Mouse (Mus musculus) ovary, postnatal 10 days (tissue): ENCODE measurements around the gene Syce1.

Experiments used
- DNase-seq: peaks from one replicate; pipeline ENCODE4 v3.0.0; 2022; ENCODE audit warnings: low spot score

Syce1 gene

GRCm38 (mm10) chr7:140787406-140788052, at the start of gene Syce1:
TSS of gene Syce1 (minus strand) at chr7:140787852.
- DNase-seq: no peak

- DNase-seq: no peak
Observed at GRCm38 (mm10) chr7:140836243-140837115, 48.8 kb upstream of the Syce1 start.

GRCm38 (mm10) chr7:140835758-140836087, 48.1 kb upstream of the Syce1 start:
- DNase-seq: no peak

GRCm38 (mm10) chr7:140834968-140835757, 47.5 kb upstream of the Syce1 start, which contains the start of gene Urah:
TSS of gene Urah (plus strand) at chr7:140835018.
- DNase-seq: no peak

- no peak for DNase-seq
Observed at GRCm38 (mm10) chr7:140833341-140833740, 45.7 kb upstream of the Syce1 start.

GRCm38 (mm10) chr7:140831447-140831846, 43.8 kb upstream of the Syce1 start:
- no peak for DNase-seq

- DNase-seq: no peak
Observed at GRCm38 (mm10) chr7:140828171-140828881, 40.7 kb upstream of the Syce1 start.

- DNase-seq: no peak
Observed at GRCm38 (mm10) chr7:140822731-140823130, 35.1 kb upstream of the Syce1 start.

GRCm38 (mm10) chr7:140821653-140822329, 34.1 kb upstream of the Syce1 start, which contains the start of gene Zfp941:
TSS of gene Zfp941 (minus strand) at chr7:140822178.
- DNase-seq: no peak

- DNase-seq: no peak
Observed at GRCm38 (mm10) chr7:140821305-140821652, 33.6 kb upstream of the Syce1 start.

GRCm38 (mm10) chr7:140820173-140820572, 32.5 kb upstream of the Syce1 start:
- no peak for DNase-seq

- DNase-seq: no peak
Observed at GRCm38 (mm10) chr7:140812850-140813249, 25.2 kb upstream of the Syce1 start.

- no peak for DNase-seq
Observed at GRCm38 (mm10) chr7:140811714-140812113, 24.1 kb upstream of the Syce1 start.

GRCm38 (mm10) chr7:140810496-140810895, 22.8 kb upstream of the Syce1 start:
- DNase-seq: no peak

- no peak for DNase-seq
Observed at GRCm38 (mm10) chr7:140805704-140806103, 18.1 kb upstream of the Syce1 start.

- no peak for DNase-seq
Observed at GRCm38 (mm10) chr7:140802629-140803028, 15.0 kb upstream of the Syce1 start.

GRCm38 (mm10) chr7:140798212-140798611, 10.6 kb upstream of the Syce1 start:
- DNase-seq: no peak

GRCm38 (mm10) chr7:140797619-140798018, 10.0 kb upstream of the Syce1 start:
- DNase-seq: no peak

- DNase-seq: no peak
Observed at GRCm38 (mm10) chr7:140793541-140793940, 5.9 kb upstream of the Syce1 start.

- DNase-seq: no peak
Observed at GRCm38 (mm10) chr7:140788053-140788435, 392 bp upstream of the Syce1 start.

GRCm38 (mm10) chr7:140780548-140780947, 7.1 kb downstream of the Syce1 start:
- no peak for DNase-seq
